Mouse (Mus musculus): ENCODE data around the gene Prdm9. TPM values are rescaled to one million over a fixed set of nuclear protein-coding genes. Genes with fewer than 3 reads are reported as not detected.

Prdm9 gene
- total and polyA plus RNA-seq, 3 experiments, result 1.3 to 1.7 (median 1.4) TPM

GRCm38 (mm10) chr17:15499656-15500394, 64.3 kb downstream of the Prdm9 start, which contains the start of the genes Psmb1 and Tbp:
Gene Psmb1 (minus strand): TSS chr17:15499751.
Gene Tbp (plus strand): TSS chr17:15499888.
- WGBS, result under 1% methylated on average over 63 of the region's 63 CpGs

GRCm38 (mm10) chr17:15498753-15499113, 65.4 kb downstream of the Prdm9 start:
- Histone ChIP-seq H3K36me3 (ENCODE audit: control insufficient read depth, insufficient read depth, low read length) (peaks cover 18% of the 10 kb centered on the region), H3K9ac (ENCODE audit: low read depth, low read length) (no peak overlapping the region; the same call in 1 of the 2 replicates), H3K27me3 (ENCODE audit: control insufficient read depth, insufficient read depth, low read length) (no peaks in the 10 kb centered on the region), H3K27ac (peak overlapping the region; percentile 94), H3K4me3 (peak overlapping the region; percentile 67), H3K79me2 (replicated peaks; ENCODE audit: control insufficient read depth, insufficient read depth, low read length) (peaks cover 4% of the 10 kb centered on the region), H3K4me1 (ENCODE audit: control insufficient read depth, insufficient read depth, low read length) (peaks cover 3% of the 10 kb centered on the region)
- 50% methylated on average over 7 of the region's 7 CpGs for WGBS
- intact Hi-C loops (cut with DNase I), result loop anchor here (1.0 to 2.0 kb wide), 2 partner anchors 29 to 208 kb away; partner anchors contain the start of gene Pdcd2
- DNase-seq, result no peak
- no peak for TF ChIP-seq CTCF (IDR thresholded peaks at IDR 0.05)
- TF ChIP-seq POLR2A (IDR thresholded peaks at IDR 0.05; ENCODE audit: insufficient read depth, low read depth, low read length), result no peak
- TF ChIP-seq EP300 (IDR thresholded peaks at IDR 0.05; ENCODE audit: insufficient read depth, low read depth, low read length), result no peak

More at GRCm38 (mm10) chr17:15499656-15500394, 64.3 kb downstream of the Prdm9 start, which contains the start of the genes Psmb1 and Tbp:
- H3K9ac ChIP-seq (ENCODE audit: low read depth, low read length), result peak within 1 kb of the TSS; percentile 64
- H3K4me1 ChIP-seq (ENCODE audit: control insufficient read depth, insufficient read depth, low read length), result peaks cover 3% of the 10 kb centered on the region
- H3K79me2 ChIP-seq (replicated peaks; ENCODE audit: control insufficient read depth, insufficient read depth, low read length), result peaks cover 2% of the 10 kb centered on the region
- peaks cover 18% of the 10 kb centered on the region for H3K36me3 ChIP-seq (ENCODE audit: control insufficient read depth, insufficient read depth, low read length)
- H3K4me3 ChIP-seq, result peak within 1 kb of the TSS; percentile 67
- TF ChIP-seq EP300 (IDR thresholded peaks at IDR 0.05; ENCODE audit: insufficient read depth, low read depth, low read length), result peak; percentile 87
- peak; percentile 84 for TF ChIP-seq POLR2A (IDR thresholded peaks at IDR 0.05; ENCODE audit: insufficient read depth, low read depth, low read length)
- TF ChIP-seq CTCF (IDR thresholded peaks at IDR 0.05), result no peak
- no peaks in the 10 kb centered on the region for H3K27me3 ChIP-seq (ENCODE audit: control insufficient read depth, insufficient read depth, low read length)
- H3K27ac ChIP-seq, result peak within 1 kb of the TSS; percentile 94
- intact Hi-C loops (cut with DNase I), result loop anchor here (2.0 kb wide), 1 partner anchor 207 kb away; no protein-coding TSS in a partner anchor
- DNase-seq, result peak; percentile 96 to 97

- peaks cover 18% of the 10 kb centered on the region for H3K36me3 ChIP-seq (ENCODE audit: control insufficient read depth, insufficient read depth, low read length)
- intact Hi-C loops (cut with DNase I), result loop anchor here (1.0 to 2.0 kb wide), 2 partner anchors 29 to 209 kb away; partner anchors contain the start of gene Pdcd2
- 1% methylated on average over 50 of the region's 50 CpGs for WGBS
- TF ChIP-seq CTCF (IDR thresholded peaks at IDR 0.05) (peak; percentile 34), POLR2A (IDR thresholded peaks at IDR 0.05; ENCODE audit: insufficient read depth, low read depth, low read length) (peak; percentile 88), EP300 (IDR thresholded peaks at IDR 0.05; ENCODE audit: insufficient read depth, low read depth, low read length) (peak; percentile 26; the same call in 1 of the 2 replicates)
- H3K4me3 ChIP-seq, result peak overlapping the region; percentile 67
- H3K27ac ChIP-seq, result peak overlapping the region; percentile 94
- H3K79me2 ChIP-seq (replicated peaks; ENCODE audit: control insufficient read depth, insufficient read depth, low read length), result peaks cover 4% of the 10 kb centered on the region
- peak; percentile 94 to 95 for DNase-seq
- H3K4me1 ChIP-seq (ENCODE audit: control insufficient read depth, insufficient read depth, low read length), result peaks cover 3% of the 10 kb centered on the region
- H3K27me3 ChIP-seq (ENCODE audit: control insufficient read depth, insufficient read depth, low read length), result no peaks in the 10 kb centered on the region
- peak overlapping the region; percentile 70 for H3K9ac ChIP-seq (ENCODE audit: low read depth, low read length)
Observed at GRCm38 (mm10) chr17:15497882-15498752, 66.0 kb downstream of the Prdm9 start.

Other genes with a start within 250 kb of the Prdm9 start
- gene Dll1, start 187.5 kb downstream of the Prdm9 start, total RNA-seq (2021), result 1 to 10 TPM; 5.1 to 5.8 TPM
- 5.4 and 10.0 TPM in 2 replicates for gene Dll1, start 187.5 kb downstream of the Prdm9 start, polyA plus RNA-seq (2012; rRNA removed)
- 10 to 100 TPM; 11.9 to 12.7 TPM for gene Fam120b, start 168.2 kb downstream of the Prdm9 start, total RNA-seq (2021)
- gene Fam120b, start 168.2 kb downstream of the Prdm9 start, polyA plus RNA-seq (2012; rRNA removed), result 7.1 and 10.6 TPM in 2 replicates
- gene Psmb1, start 64.6 kb downstream of the Prdm9 start, total RNA-seq (2021), result 100 to 1,000 TPM; 109 to 125 TPM
- 93.1 and 161 TPM in 2 replicates for gene Psmb1, start 64.6 kb downstream of the Prdm9 start, polyA plus RNA-seq (2012; rRNA removed)
- gene Tbp, start 64.5 kb downstream of the Prdm9 start, total RNA-seq (2021), result 10 to 100 TPM in 1 of 2 experiments, 1 to 10 TPM in 1; 9.6 to 10.9 TPM
- 20.4 and 29.5 TPM in 2 replicates for gene Tbp, start 64.5 kb downstream of the Prdm9 start, polyA plus RNA-seq (2012; rRNA removed)
- gene Pdcd2, start 37.1 kb downstream of the Prdm9 start, total RNA-seq (2021), result 10 to 100 TPM; 13.9 to 16.4 TPM
- 9.2 and 13.1 TPM in 2 replicates for gene Pdcd2, start 37.1 kb downstream of the Prdm9 start, polyA plus RNA-seq (2012; rRNA removed)
- 10 to 100 TPM; 19.9 to 20.7 TPM for gene Chd1, start 140.6 kb upstream of the Prdm9 start, total RNA-seq (2021)
- 1.6 and 2.9 TPM in 2 replicates for gene Chd1, start 140.6 kb upstream of the Prdm9 start, polyA plus RNA-seq (2012; rRNA removed)